Mouse (Mus musculus) hindbrain, postnatal 0 days (tissue): ENCODE data around the gene Pard3. TPM values are rescaled to one million over a fixed set of nuclear protein-coding genes. Genes with fewer than 3 reads are reported as not detected.

Experiments
- ATAC-seq: fragments of 200-750 bp; cut with Nextera tagmentation; 2 replicates; pipeline ENCODE4 v1.8.0; 2017; ENCODE audit warnings: mild to moderate bottlenecking, moderate TSS enrichment, moderate library complexity
- DNase-seq: peaks from one replicate; pipeline ENCODE4 v3.0.0-alpha.2; 2015; ENCODE audit warnings: low spot score
- H3K27ac ChIP-seq: fragments of 300-500 bp; sonication (generic); 2 replicates; pipeline ENCODE4 v1.5.1; 2014; ENCODE audit warnings: mild to moderate bottlenecking
- H3K27me3 ChIP-seq: fragments of 300-500 bp; sonication (generic); 2 replicates; pipeline ENCODE4 v1.6.1; 2014; ENCODE audit warnings: low read length, mixed read lengths; ENCODE audit not compliant: insufficient read depth
- H3K36me3 ChIP-seq: fragments of 300-500 bp; sonication (generic); 2 replicates; pipeline ENCODE4 v1.6.1; 2014; ENCODE audit warnings: low read length, mixed read lengths; ENCODE audit not compliant: insufficient read depth
- H3K4me1 ChIP-seq: fragments of 300-500 bp; sonication (generic); 2 replicates; pipeline ENCODE4 v1.6.1; 2014; ENCODE audit warnings: antibody characterized with exemption, low read length, mixed read lengths; ENCODE audit not compliant: insufficient read depth
- H3K4me2 ChIP-seq: fragments of 300-500 bp; sonication (generic); 2 replicates; pipeline ENCODE4 v1.6.1; 2014; ENCODE audit warnings: low read depth, mild to moderate bottlenecking, low read length, moderate library complexity, mixed read lengths
- H3K4me3 ChIP-seq: fragments of 300-500 bp; sonication (generic); 2 replicates; pipeline ENCODE4 v1.5.1; 2014; ENCODE audit warnings: low read length
- H3K9ac ChIP-seq: fragments of 300-500 bp; sonication (generic); replicated peaks from 2 replicates; pipeline ENCODE4 v1.6.1; 2014; ENCODE audit warnings: mild to moderate bottlenecking, low read length, moderate library complexity, mixed read lengths
- H3K9me3 ChIP-seq: fragments of 300-500 bp; sonication (generic); 2 replicates; pipeline ENCODE4 v1.6.1; 2016; ENCODE audit warnings: low read length, mixed read lengths
- CTCF ChIP-seq: IDR thresholded peaks from 2 replicates; pipeline ENCODE4 v1.5.1; 2016; ENCODE audit warnings: antibody characterized with exemption, control low read depth, low read depth
- WGBS: fragments of 180-500 bp; shearing (Covaris S2); extraction: QIAGEN DNeasy Blood & Tissue Kit; methylation state at CpG from one replicate; pipeline ENCODE4 v1.1.7; 2014; 5-methylcytosine and 5-hydroxymethylcytosine counted together
- polyA plus RNA-seq: library from polyadenylated mRNA; unstranded; fragments of >200 nt; fragmentation: Nextera tagmentation; extraction: Ambion mirVana; gene quantifications from 2 replicates; pipeline ENCODE4 v1.2.1, GENCODE M21; 2015
- total RNA-seq: library from RNA; depleted of rRNA; stranded (reverse); fragments of >200 nt; gene quantifications from 2 replicates; pipeline ENCODE4 v1.2.3, GENCODE M21; 2014

Pard3 gene
- total and polyA plus RNA-seq, 2 experiments from 2014 or later = 11.9 to 29.3 TPM

DNA sequence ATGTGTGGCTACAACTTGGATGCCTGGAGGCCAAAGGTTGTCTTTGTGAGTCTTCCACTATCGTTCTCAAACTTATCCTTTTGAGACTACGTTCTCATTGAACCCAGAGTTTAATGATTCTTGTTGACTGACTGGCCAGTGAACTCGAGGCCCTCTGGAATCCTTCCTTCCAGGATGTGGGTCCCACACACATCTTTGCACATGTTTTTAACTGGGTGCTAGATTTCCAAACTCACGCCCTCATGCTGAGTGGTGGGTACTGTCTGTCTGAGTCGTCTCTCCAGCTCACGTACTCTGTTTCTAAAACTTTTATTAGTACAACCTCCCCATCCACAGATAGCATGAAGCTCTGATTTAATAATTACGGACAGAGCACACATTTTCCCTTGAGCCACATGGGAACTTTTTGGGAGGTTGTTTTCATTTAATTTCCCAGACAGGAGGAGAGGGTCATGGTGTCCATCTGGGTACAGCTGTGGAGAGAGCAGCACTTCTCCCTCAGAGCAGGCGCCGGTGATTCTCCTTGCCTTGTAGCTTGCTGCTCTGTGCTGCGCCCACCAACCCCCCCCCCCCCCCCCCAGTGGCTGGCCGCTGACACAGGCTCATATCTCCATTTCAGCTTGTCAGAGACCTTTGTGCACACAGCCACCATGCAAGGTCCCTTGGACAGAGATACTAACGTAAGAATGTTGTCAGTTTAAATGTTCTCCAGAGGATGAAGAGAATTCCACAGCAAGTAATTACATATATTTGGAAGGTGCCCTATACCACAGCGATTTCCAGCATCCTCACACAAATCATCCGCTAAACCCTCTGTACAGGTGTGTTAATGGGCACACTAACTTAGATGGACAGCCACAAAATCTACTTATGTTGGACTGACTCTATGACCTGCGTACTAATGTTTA, 165.9 kb downstream of the Pard3 start:
- no peak for ATAC-seq

GRCm38 (mm10) chr8:127230233-127230595, 166.5 kb downstream of the Pard3 start:
- Histone ChIP-seq H3K27me3 (no peaks in the 10 kb centered on the region), H3K9ac (no peak overlapping the region), H3K9me3 (no peaks in the 10 kb centered on the region), H3K27ac (0 out of 2 replicates have a peak overlapping the region, but pooled peaks have one; percentile 11), H3K4me3 (no peak overlapping the region), H3K36me3 (no peaks in the 10 kb centered on the region), H3K4me2 (0 out of 2 replicates have a peak overlapping the region, but pooled peaks have one; percentile 10), H3K4me1 (peaks cover 11% of the 10 kb centered on the region)
- ATAC-seq (no peak), DNase-seq (peak; percentile 35)
- WGBS = 33% methylated on average over 8 of the region's 8 CpGs
- no peak for TF ChIP-seq CTCF

More for the DNA sequence above, 165.9 kb downstream of the Pard3 start:
- H3K4me2 ChIP-seq = 0 out of 2 replicates have a peak overlapping the region, but pooled peaks have one; percentile 10
- no peak for DNase-seq
- peaks cover 11% of the 10 kb centered on the region for H3K4me1 ChIP-seq
- H3K9ac ChIP-seq = no peak overlapping the region
- no peaks in the 10 kb centered on the region for H3K36me3 ChIP-seq
- TF ChIP-seq CTCF = no peak
- H3K9me3 ChIP-seq = no peaks in the 10 kb centered on the region
- no peaks in the 10 kb centered on the region for H3K27me3 ChIP-seq
- H3K27ac ChIP-seq = no peak overlapping the region
- 77% methylated on average over 15 of the region's 15 CpGs for WGBS
- no peak overlapping the region for H3K4me3 ChIP-seq

GRCm38 (mm10) chr8:127243351-127243750, 179.7 kb downstream of the Pard3 start:
- WGBS = 94% methylated on average over 4 of the region's 4 CpGs
- ATAC-seq = no peak
- no peak for TF ChIP-seq CTCF

DNA sequence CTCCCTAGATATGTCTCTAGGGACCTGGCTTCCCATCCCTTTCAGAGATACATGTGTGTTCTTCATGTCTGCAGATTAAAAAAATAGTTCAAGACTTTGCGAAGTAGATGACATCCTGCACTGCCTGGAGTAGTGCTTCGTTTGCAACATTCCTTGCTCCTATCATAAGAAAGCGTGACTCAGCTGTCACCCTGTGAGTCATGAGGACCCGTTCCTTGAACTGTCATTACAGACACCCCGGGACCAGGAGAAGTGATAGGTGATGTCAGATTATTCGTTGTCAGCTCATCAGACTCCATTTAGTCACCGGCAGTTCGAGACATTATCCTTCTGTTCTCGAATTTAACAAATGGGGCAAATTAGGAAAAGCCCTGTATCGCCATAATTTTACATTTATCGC, 180.1 kb downstream of the Pard3 start:
- H3K4me3 ChIP-seq = no peak overlapping the region
- H3K27ac ChIP-seq = no peak overlapping the region
- no peaks in the 10 kb centered on the region for H3K9me3 ChIP-seq
- no peaks in the 10 kb centered on the region for H3K27me3 ChIP-seq
- TF ChIP-seq CTCF = no peak
- DNase-seq = no peak
- H3K4me2 ChIP-seq = no peak overlapping the region
- H3K4me1 ChIP-seq = no peaks in the 10 kb centered on the region
- no peak for ATAC-seq
- WGBS = 84% methylated on average over 11 of the region's 11 CpGs
- no peaks in the 10 kb centered on the region for H3K36me3 ChIP-seq
- no peak overlapping the region for H3K9ac ChIP-seq

More at GRCm38 (mm10) chr8:127243351-127243750, 179.7 kb downstream of the Pard3 start:
- no peak overlapping the region for H3K9ac ChIP-seq
- no peaks in the 10 kb centered on the region for H3K36me3 ChIP-seq
- H3K27me3 ChIP-seq = no peaks in the 10 kb centered on the region
- H3K4me2 ChIP-seq = no peak overlapping the region
- DNase-seq = no peak
- H3K4me3 ChIP-seq = no peak overlapping the region
- H3K27ac ChIP-seq = no peak overlapping the region
- H3K4me1 ChIP-seq = no peaks in the 10 kb centered on the region
- no peaks in the 10 kb centered on the region for H3K9me3 ChIP-seq

DNA sequence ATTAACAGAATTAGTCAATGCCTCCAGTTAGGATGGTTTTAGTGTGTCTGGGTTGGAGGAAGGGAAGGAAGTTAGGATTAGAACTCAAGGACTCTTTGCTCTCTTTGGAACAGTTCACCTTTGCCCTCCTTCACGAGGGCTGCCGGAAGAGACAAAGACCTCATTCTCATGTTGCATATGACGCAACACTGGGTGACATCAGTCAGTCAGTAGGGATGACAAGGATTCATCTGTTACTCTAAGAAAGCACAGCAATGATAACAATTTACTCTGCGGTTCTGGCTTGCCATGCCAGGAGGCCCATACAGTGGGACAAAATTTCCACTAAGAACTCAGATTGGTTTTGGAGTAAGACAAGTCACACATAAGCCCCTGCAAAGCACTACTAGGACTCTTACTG, 187.1 kb downstream of the Pard3 start:
- Histone ChIP-seq H3K9me3 (no peaks in the 10 kb centered on the region), H3K36me3 (no peaks in the 10 kb centered on the region), H3K4me1 (no peaks in the 10 kb centered on the region), H3K4me3 (no peak overlapping the region), H3K27me3 (no peaks in the 10 kb centered on the region), H3K27ac (no peak overlapping the region), H3K9ac (no peak overlapping the region), H3K4me2 (no peak overlapping the region)
- no peak for DNase-seq
- ATAC-seq = no peak
- WGBS = 67% methylated on average over 4 of the region's 4 CpGs
- TF ChIP-seq CTCF = no peak

GRCm38 (mm10) chr8:127251476-127251875, 187.8 kb downstream of the Pard3 start:
- no peaks in the 10 kb centered on the region for H3K36me3 ChIP-seq
- ATAC-seq (no peak), DNase-seq (no peak)
- TF ChIP-seq CTCF = no peak
- no peak overlapping the region for H3K4me2 ChIP-seq
- H3K27me3 ChIP-seq = no peaks in the 10 kb centered on the region
- no peak overlapping the region for H3K9ac ChIP-seq
- no peaks in the 10 kb centered on the region for H3K4me1 ChIP-seq
- no peaks in the 10 kb centered on the region for H3K9me3 ChIP-seq
- WGBS = 92% methylated on average over 3 of the region's 3 CpGs
- no peak overlapping the region for H3K4me3 ChIP-seq
- H3K27ac ChIP-seq = no peak overlapping the region

GRCm38 (mm10) chr8:127251985-127252384, 188.3 kb downstream of the Pard3 start:
- no peak overlapping the region for H3K9ac ChIP-seq
- no peaks in the 10 kb centered on the region for H3K36me3 ChIP-seq
- TF ChIP-seq CTCF = peak; percentile 40
- H3K4me1 ChIP-seq = no peaks in the 10 kb centered on the region
- no peak for ATAC-seq
- no peaks in the 10 kb centered on the region for H3K9me3 ChIP-seq
- H3K4me3 ChIP-seq = no peak overlapping the region
- DNase-seq = no peak
- no peak overlapping the region for H3K4me2 ChIP-seq
- WGBS = 89% methylated on average over 13 of the region's 13 CpGs
- no peaks in the 10 kb centered on the region for H3K27me3 ChIP-seq
- H3K27ac ChIP-seq = no peak overlapping the region
